Comparison of ENCODE assay signal across 10 mouse cellular contexts in genomic region chr17:65607574-65608311, GRCm38 (mm10). TPM values are rescaled to one million over a fixed set of nuclear protein-coding genes. Genes with fewer than 3 reads are reported as not detected.
DNase-seq lines count a peak whose midpoint lies in the region; ATAC-seq lines count a peak whose summit lies in the region.
"Had no signal": no experiment of that assay in that cellular context is flagged by ENCODE, and none has a peak within 500 bp of the region (broad histone marks: within the 10 kb centered on the region; RNA-seq: fewer than 3 reads in every experiment).

No protein-coding gene starts in this region.

- H3K4me2 ChIP-seq in heart, embryonic 13.5 days, result peak overlapping the region; percentile 18; the same call in 1 of the 2 replicates
- peak overlapping the region; percentile 6; the same call in 1 of the 2 replicates for H3K4me2 ChIP-seq in neural tube, embryonic 14.5 days (ENCODE audit: low read depth, low read length)
- no peak overlapping the region for H3K4me2 ChIP-seq in neural tube, embryonic 15.5 days
- no peak overlapping the region for H3K4me2 ChIP-seq in lung, embryonic 16.5 days (ENCODE audit: low read depth, low read length)
- no peak overlapping the region for H3K4me2 ChIP-seq in forebrain, embryonic 14.5 days (ENCODE audit: low read length)
- H3K4me2 ChIP-seq: embryonic facial prominence, embryonic 12.5 days had no signal

- H3K27ac ChIP-seq in heart, embryonic 13.5 days (replicated peaks), result no peak overlapping the region
- H3K27ac ChIP-seq in neural tube, embryonic 14.5 days (ENCODE audit: low read depth, low read length), result no peak overlapping the region
- no peak overlapping the region for H3K27ac ChIP-seq in neural tube, embryonic 15.5 days (replicated peaks)
- 0 out of 2 replicates have a peak overlapping the region, but pooled peaks have one; percentile 31 for H3K27ac ChIP-seq in lung, embryonic 16.5 days (ENCODE audit: low read length)
- H3K27ac ChIP-seq in forebrain, embryonic 14.5 days (ENCODE audit: low read depth, low read length), result no peak overlapping the region
- H3K27ac ChIP-seq: embryonic facial prominence, embryonic 12.5 days; hindbrain, embryonic 10.5 days had no signal

- DNase-seq in heart, postnatal 36 days, result no peak
- no peak for DNase-seq in adrenal gland, postnatal 25 days
- no peak for DNase-seq in forebrain, embryonic 14.5 days (ENCODE audit: low spot score)

- H3K4me1 ChIP-seq in heart, embryonic 13.5 days, result peaks cover 79% of the 10 kb centered on the region
- H3K4me1 ChIP-seq in neural tube, embryonic 14.5 days (ENCODE audit: control insufficient read depth, insufficient read depth, low read length), result peaks cover 30% of the 10 kb centered on the region
- H3K4me1 ChIP-seq in neural tube, embryonic 15.5 days, result peaks cover 56% of the 10 kb centered on the region
- peaks cover 45% of the 10 kb centered on the region for H3K4me1 ChIP-seq in lung, embryonic 16.5 days (replicated peaks; ENCODE audit: control insufficient read depth, insufficient read depth, low read length)
- peaks cover 29% of the 10 kb centered on the region for H3K4me1 ChIP-seq in forebrain, embryonic 14.5 days (ENCODE audit: control insufficient read depth, insufficient read depth, low read length)

- no peak overlapping the region for H3K9ac ChIP-seq in heart, embryonic 13.5 days
- no peak overlapping the region for H3K9ac ChIP-seq in neural tube, embryonic 14.5 days (replicated peaks; ENCODE audit: low read depth, low read length)
- H3K9ac ChIP-seq in neural tube, embryonic 15.5 days (replicated peaks), result no peak overlapping the region
- no peak overlapping the region for H3K9ac ChIP-seq in lung, embryonic 16.5 days (ENCODE audit: low read length)
- H3K9ac ChIP-seq in forebrain, embryonic 14.5 days (ENCODE audit: low read length), result no peak overlapping the region
- H3K9ac ChIP-seq: embryonic facial prominence, embryonic 12.5 days had no signal

- 36% methylated on average over 7 of the region's 7 CpGs for WGBS in heart, embryonic 13.5 days
- WGBS in neural tube, embryonic 14.5 days, result 52% methylated on average over 7 of the region's 7 CpGs
- 53% methylated on average over 7 of the region's 7 CpGs for WGBS in neural tube, embryonic 15.5 days
- WGBS in lung, embryonic 16.5 days, result 47% methylated on average over 7 of the region's 7 CpGs
- WGBS in forebrain, embryonic 14.5 days, result 48% methylated on average over 7 of the region's 7 CpGs

- intact Hi-C loops in heart, postnatal 36 days (cut with DNase I), result no loop called here

- no peak for ATAC-seq in heart, embryonic 13.5 days (ENCODE audit: extremely low read depth, insufficient number of reproducible peaks, low FRiP score, low TSS enrichment)
- ATAC-seq in neural tube, embryonic 14.5 days (ENCODE audit: low read depth), result no peak
- no peak for ATAC-seq in neural tube, embryonic 15.5 days (ENCODE audit: low FRiP score)
- no peak for ATAC-seq in lung, embryonic 16.5 days (ENCODE audit: low read depth)
- no peak for ATAC-seq in erythroid progenitor cell, adult 5-6 weeks (replicated peaks; ENCODE audit: low FRiP score, poor library complexity, severe bottlenecking)
- ATAC-seq in forebrain, embryonic 14.5 days, result no peak

- no peaks in the 10 kb centered on the region for H3K9me3 ChIP-seq in heart, embryonic 13.5 days
- no peaks in the 10 kb centered on the region for H3K9me3 ChIP-seq in neural tube, embryonic 14.5 days (ENCODE audit: control insufficient read depth, low read length)
- no peaks in the 10 kb centered on the region for H3K9me3 ChIP-seq in neural tube, embryonic 15.5 days (replicated peaks)
- H3K9me3 ChIP-seq in lung, embryonic 16.5 days (ENCODE audit: control insufficient read depth, low read length), result no peaks in the 10 kb centered on the region
- no peaks in the 10 kb centered on the region for H3K9me3 ChIP-seq in forebrain, embryonic 14.5 days (replicated peaks; ENCODE audit: control insufficient read depth, low read length)
- H3K9me3 ChIP-seq: embryonic facial prominence, embryonic 12.5 days; hindbrain, embryonic 10.5 days had no signal

- no peaks in the 10 kb centered on the region for H3K27me3 ChIP-seq in heart, embryonic 13.5 days (replicated peaks)
- H3K27me3 ChIP-seq in neural tube, embryonic 14.5 days (ENCODE audit: control insufficient read depth, insufficient read depth, low read length), result no peaks in the 10 kb centered on the region
- H3K27me3 ChIP-seq in neural tube, embryonic 15.5 days (replicated peaks), result no peaks in the 10 kb centered on the region
- H3K27me3 ChIP-seq in lung, embryonic 16.5 days (ENCODE audit: control insufficient read depth, insufficient read depth, low read depth, low read length), result no peaks in the 10 kb centered on the region
- no peaks in the 10 kb centered on the region for H3K27me3 ChIP-seq in forebrain, embryonic 14.5 days (replicated peaks; ENCODE audit: control insufficient read depth, insufficient read depth, low read length)
- H3K27me3 ChIP-seq: embryonic facial prominence, embryonic 12.5 days had no signal

- H3K4me3 ChIP-seq in heart, embryonic 13.5 days, result no peak overlapping the region
- no peak overlapping the region for H3K4me3 ChIP-seq in neural tube, embryonic 14.5 days (ENCODE audit: low read depth, low read length)
- no peak overlapping the region for H3K4me3 ChIP-seq in neural tube, embryonic 15.5 days (replicated peaks)
- H3K4me3 ChIP-seq in lung, embryonic 16.5 days (ENCODE audit: low read length), result no peak overlapping the region
- no peak overlapping the region for H3K4me3 ChIP-seq in forebrain, embryonic 14.5 days (ENCODE audit: low read depth, low read length)
- H3K4me3 ChIP-seq: embryonic facial prominence, embryonic 12.5 days; hindbrain, embryonic 10.5 days had no signal

- H3K36me3 ChIP-seq in heart, embryonic 13.5 days, result no peaks in the 10 kb centered on the region
- no peaks in the 10 kb centered on the region for H3K36me3 ChIP-seq in neural tube, embryonic 14.5 days (ENCODE audit: control insufficient read depth, insufficient read depth, low read length)
- no peaks in the 10 kb centered on the region for H3K36me3 ChIP-seq in neural tube, embryonic 15.5 days
- H3K36me3 ChIP-seq in lung, embryonic 16.5 days (ENCODE audit: control insufficient read depth, insufficient read depth, low read length), result 0 out of 2 replicates have a peak, but pooled peaks cover 3% of the 10 kb centered on the region
- H3K36me3 ChIP-seq in forebrain, embryonic 14.5 days (ENCODE audit: control insufficient read depth, insufficient read depth, low read length), result no peaks in the 10 kb centered on the region
- H3K36me3 ChIP-seq: embryonic facial prominence, embryonic 12.5 days had no signal

RNA-seq across cellular contexts. Expression of gene Vapa, which starts 5.6 kb away (rescaled TPM):
- polyA plus RNA-seq in heart, embryonic 13.5 days (2015; fragmentation: Nextera tagmentation; extraction: Ambion mirVana), result 132 and 153 TPM in 2 replicates
- 10 to 100 TPM; 76.3 to 86.5 TPM for total RNA-seq in heart, postnatal 36 days (2021)
- 298 and 333 TPM in 2 replicates for polyA plus RNA-seq in neural tube, embryonic 14.5 days (2014; fragmentation: Nextera tagmentation; extraction: Ambion mirVana)
- 270 and 299 TPM in 2 replicates for polyA plus RNA-seq in neural tube, embryonic 15.5 days (2015; fragmentation: Nextera tagmentation; extraction: Ambion mirVana)
- polyA plus RNA-seq in lung, embryonic 16.5 days (2015; fragmentation: Nextera tagmentation; extraction: Ambion mirVana), result 174 and 178 TPM in 2 replicates
- total RNA-seq in erythroid progenitor cell, adult 5-6 weeks (2015; ENCODE audit: low replicate concordance), result 39.3 and 51.6 TPM in 2 replicates
- total RNA-seq in erythroid progenitor cell, adult 5-6 weeks (2017; ENCODE audit: low replicate concordance), result 30.6 and 32.3 TPM in 2 replicates
- total RNA-seq in adrenal gland, postnatal 25 days (2021), result 162 and 209 TPM in 2 replicates
- 247 TPM in 2 replicates for polyA plus RNA-seq in forebrain, embryonic 14.5 days (2014; fragmentation: Nextera tagmentation; extraction: Ambion mirVana)

RNA-seq across cellular contexts. Expression of gene Txndc2, which starts 34.2 kb away (rescaled TPM):
- polyA plus RNA-seq in heart, embryonic 13.5 days (2015; fragmentation: Nextera tagmentation; extraction: Ambion mirVana), result 0.10 TPM in 1 of 2 replicates, not detected in the other
- total RNA-seq in heart, postnatal 36 days (2021), result not detected
- polyA plus RNA-seq in neural tube, embryonic 14.5 days (2014; fragmentation: Nextera tagmentation; extraction: Ambion mirVana), result 0.11 and 0.14 TPM in 2 replicates
- 0.10 and 0.13 TPM in 2 replicates for polyA plus RNA-seq in neural tube, embryonic 15.5 days (2015; fragmentation: Nextera tagmentation; extraction: Ambion mirVana)
- not detected in 2 replicates for polyA plus RNA-seq in lung, embryonic 16.5 days (2015; fragmentation: Nextera tagmentation; extraction: Ambion mirVana)
- not detected in 2 replicates for total RNA-seq in erythroid progenitor cell, adult 5-6 weeks (2015; ENCODE audit: low replicate concordance)
- total RNA-seq in erythroid progenitor cell, adult 5-6 weeks (2017; ENCODE audit: low replicate concordance), result not detected in 2 replicates
- total RNA-seq in adrenal gland, postnatal 25 days (2021), result 39.6 and 47.1 TPM in 2 replicates
- 0.19 TPM in 1 of 2 replicates, not detected in the other for polyA plus RNA-seq in forebrain, embryonic 14.5 days (2014; fragmentation: Nextera tagmentation; extraction: Ambion mirVana)

Comparison
In these comparisons a context has a peak if more than half of its experiments do, and no peak if none do; other contexts are left out.
1. H3K4me2 ChIP-seq: peak in heart, embryonic 13.5 days (single experiment) and neural tube, embryonic 14.5 days (single experiment); none in neural tube, embryonic 15.5 days (single experiment), lung, embryonic 16.5 days (single experiment) and forebrain, embryonic 14.5 days (single experiment).